Mouse (Mus musculus) myocyte (in vitro differentiated cells): ENCODE results near the gene Abcb8.

ENCODE experiments used
- CEBPB ChIP-seq: IDR thresholded peaks from 2 replicates; pipeline ENCODE4 v1.6.1; 2011; ENCODE audit warnings: mild to moderate bottlenecking, moderate library complexity; ENCODE audit not compliant: poor library complexity, insufficient read depth, severe bottlenecking
- E2F4 ChIP-seq: IDR thresholded peaks from one replicate; pipeline ENCODE4 v1.6.1; 2011; ENCODE audit warnings: mild to moderate bottlenecking, control low read depth, moderate library complexity; ENCODE audit not compliant: insufficient read depth
- MAX ChIP-seq: IDR thresholded peaks from one replicate; pipeline ENCODE4 v1.6.1; 2011; ENCODE audit warnings: low read depth, mild to moderate bottlenecking, control low read depth
- MYOD1 ChIP-seq, 3 experiments: IDR thresholded peaks; one replicate each; pipeline ENCODE4 v1.6.1; 2011; ENCODE audit warnings: control low read depth in 2 of 3, low read depth in 2 of 3, mild to moderate bottlenecking in 2 of 3, moderate library complexity in 1 of 3; ENCODE audit not compliant: insufficient read length in 2 of 3, control insufficient read depth in 1 of 3
- MYOG ChIP-seq, 3 experiments: IDR thresholded peaks; one replicate each; pipeline ENCODE4 v1.6.1; 2011; ENCODE audit warnings: control low read depth in 2 of 3, low read depth in 2 of 3, mild to moderate bottlenecking in 2 of 3; ENCODE audit not compliant: insufficient read length in 2 of 3, control insufficient read depth in 1 of 3, insufficient read depth in 1 of 3
- POLR2A ChIP-seq: IDR thresholded peaks from one replicate; pipeline ENCODE4 v1.6.1; 2011; ENCODE audit warnings: low read depth, mild to moderate bottlenecking, control low read depth, moderate library complexity; ENCODE audit not compliant: insufficient read length
- POLR2AphosphoS2 ChIP-seq: IDR thresholded peaks from one replicate; pipeline ENCODE4 v1.6.1; 2011; ENCODE audit warnings: low read depth, control low read depth; ENCODE audit not compliant: insufficient read length
- REST ChIP-seq: IDR thresholded peaks from one replicate; pipeline ENCODE4 v1.6.1; 2011; ENCODE audit warnings: mild to moderate bottlenecking, control low read depth, moderate library complexity; ENCODE audit not compliant: insufficient read depth, insufficient read length
- SRF ChIP-seq: IDR thresholded peaks from one replicate; pipeline ENCODE4 v1.6.1; 2011; ENCODE audit warnings: low read depth; ENCODE audit not compliant: control insufficient read depth, insufficient read length
- TCF12 ChIP-seq: IDR thresholded peaks from one replicate; pipeline ENCODE4 v1.6.1; 2011; ENCODE audit warnings: mild to moderate bottlenecking, control low read depth; ENCODE audit not compliant: poor library complexity, insufficient read depth, severe bottlenecking
- TCF3 ChIP-seq: IDR thresholded peaks from one replicate; pipeline ENCODE4 v1.6.1; 2011; ENCODE audit warnings: low read depth, control low read depth; ENCODE audit not compliant: insufficient read length
- USF1 ChIP-seq: IDR thresholded peaks from one replicate; pipeline ENCODE4 v1.6.1; 2011; ENCODE audit warnings: low read depth, mild to moderate bottlenecking, control low read depth, moderate library complexity

- TF ChIP-seq POLR2A: no peak
- TF ChIP-seq MAX: no peak
- TF ChIP-seq POLR2AphosphoS2: no peak
- TF ChIP-seq E2F4: no peak
- TF ChIP-seq MYOG (IDR thresholded peaks at IDR 0.05; ENCODE audit: control insufficient read depth in 1 of 3, insufficient read depth in 1 of 3, insufficient read length in 2 of 3, low read depth in 2 of 3): no peak
- TF ChIP-seq MYOD1 (IDR thresholded peaks at IDR 0.05; ENCODE audit: control insufficient read depth in 1 of 3, insufficient read length in 2 of 3, low read depth in 2 of 3): no peak
- no peak for TF ChIP-seq USF1
- no peak for TF ChIP-seq CEBPB
- no peak for TF ChIP-seq TCF12
- no peak for TF ChIP-seq SRF
- TF ChIP-seq TCF3: no peak
- no peak for TF ChIP-seq REST
Measured at GRCm38 (mm10) chr5:24360792-24361454, 32.5 kb upstream of the Abcb8 start.
